Mouse (Mus musculus): ENCODE results near the gene Egfl7. TPM values are rescaled to one million over a fixed set of nuclear protein-coding genes. Genes with fewer than 3 reads are reported as not detected.

Egfl7 gene
- polyA plus RNA-seq, 1 experiment = 27.4 TPM

- no peaks in the 10 kb centered on the region for H3K27me3 ChIP-seq (ENCODE audit: control insufficient read depth, insufficient read depth, low read length)
- TF ChIP-seq CTCF (IDR thresholded peaks at IDR 0.05; ENCODE audit: control insufficient read depth, insufficient read depth, insufficient replicate concordance, low read depth, low read length) (no peak), POLR2A (IDR thresholded peaks at IDR 0.05; ENCODE audit: control insufficient read depth, low read depth, low read length) (no peak)
- H3K27ac ChIP-seq (ENCODE audit: control insufficient read depth, insufficient read depth, low read depth, low read length) = no peak overlapping the region
- no peak overlapping the region for H3K4me3 ChIP-seq (ENCODE audit: control insufficient read depth, low read depth, low read length)
- no peaks in the 10 kb centered on the region for H3K36me3 ChIP-seq (ENCODE audit: control insufficient read depth, insufficient read depth, low read length)
- H3K4me1 ChIP-seq (ENCODE audit: control insufficient read depth, insufficient read depth, low read length) = no peaks in the 10 kb centered on the region
Measured at GRCm38 (mm10) chr2:26617331-26617730, 37.5 kb downstream of the Egfl7 start.

- Histone ChIP-seq H3K4me1 (ENCODE audit: control insufficient read depth, insufficient read depth, low read length) (no peaks in the 10 kb centered on the region), H3K36me3 (ENCODE audit: control insufficient read depth, insufficient read depth, low read length) (no peaks in the 10 kb centered on the region), H3K27me3 (ENCODE audit: control insufficient read depth, insufficient read depth, low read length) (no peaks in the 10 kb centered on the region), H3K4me3 (ENCODE audit: control insufficient read depth, low read depth, low read length) (no peak overlapping the region), H3K27ac (ENCODE audit: control insufficient read depth, insufficient read depth, low read depth, low read length) (no peak overlapping the region)
- TF ChIP-seq CTCF (IDR thresholded peaks at IDR 0.05; ENCODE audit: control insufficient read depth, insufficient read depth, insufficient replicate concordance, low read depth, low read length) (no peak), POLR2A (IDR thresholded peaks at IDR 0.05; ENCODE audit: control insufficient read depth, low read depth, low read length) (no peak)
Measured at GRCm38 (mm10) chr2:26617928-26618327, 38.1 kb downstream of the Egfl7 start.

- no peak for TF ChIP-seq CTCF (IDR thresholded peaks at IDR 0.05; ENCODE audit: control insufficient read depth, insufficient read depth, insufficient replicate concordance, low read depth, low read length)
- no peak for TF ChIP-seq POLR2A (IDR thresholded peaks at IDR 0.05; ENCODE audit: control insufficient read depth, low read depth, low read length)
- H3K36me3 ChIP-seq (ENCODE audit: control insufficient read depth, insufficient read depth, low read length) = no peaks in the 10 kb centered on the region
- no peaks in the 10 kb centered on the region for H3K27me3 ChIP-seq (ENCODE audit: control insufficient read depth, insufficient read depth, low read length)
- H3K4me1 ChIP-seq (ENCODE audit: control insufficient read depth, insufficient read depth, low read length) = no peaks in the 10 kb centered on the region
- no peak overlapping the region for H3K4me3 ChIP-seq (ENCODE audit: control insufficient read depth, low read depth, low read length)
- H3K27ac ChIP-seq (ENCODE audit: control insufficient read depth, insufficient read depth, low read depth, low read length) = no peak overlapping the region
Measured at GRCm38 (mm10) chr2:26621246-26621645, 41.4 kb downstream of the Egfl7 start.

- H3K36me3 ChIP-seq (ENCODE audit: control insufficient read depth, insufficient read depth, low read length) = no peaks in the 10 kb centered on the region
- no peak overlapping the region for H3K4me3 ChIP-seq (ENCODE audit: control insufficient read depth, low read depth, low read length)
- no peaks in the 10 kb centered on the region for H3K27me3 ChIP-seq (ENCODE audit: control insufficient read depth, insufficient read depth, low read length)
- no peaks in the 10 kb centered on the region; the same call in 1 of the 2 replicates for H3K4me1 ChIP-seq (ENCODE audit: control insufficient read depth, insufficient read depth, low read length)
- H3K27ac ChIP-seq (ENCODE audit: control insufficient read depth, insufficient read depth, low read depth, low read length) = no peak overlapping the region
- TF ChIP-seq POLR2A (IDR thresholded peaks at IDR 0.05; ENCODE audit: control insufficient read depth, low read depth, low read length) (no peak), CTCF (IDR thresholded peaks at IDR 0.05; ENCODE audit: control insufficient read depth, insufficient read depth, insufficient replicate concordance, low read depth, low read length) (no peak)
Measured at GRCm38 (mm10) chr2:26622984-26623383, 43.2 kb downstream of the Egfl7 start.

- Histone ChIP-seq H3K36me3 (ENCODE audit: control insufficient read depth, insufficient read depth, low read length) (no peaks in the 10 kb centered on the region), H3K4me1 (ENCODE audit: control insufficient read depth, insufficient read depth, low read length) (peaks cover 19% of the 10 kb centered on the region), H3K27me3 (ENCODE audit: control insufficient read depth, insufficient read depth, low read length) (no peaks in the 10 kb centered on the region), H3K27ac (ENCODE audit: control insufficient read depth, insufficient read depth, low read depth, low read length) (no peak overlapping the region), H3K4me3 (ENCODE audit: control insufficient read depth, low read depth, low read length) (no peak overlapping the region)
- TF ChIP-seq POLR2A (IDR thresholded peaks at IDR 0.05; ENCODE audit: control insufficient read depth, low read depth, low read length) (no peak), CTCF (IDR thresholded peaks at IDR 0.05; ENCODE audit: control insufficient read depth, insufficient read depth, insufficient replicate concordance, low read depth, low read length) (no peak)
Measured at GRCm38 (mm10) chr2:26625419-26625818, 45.6 kb downstream of the Egfl7 start.

GRCm38 (mm10) chr2:26626081-26626480 lies 46.3 kb downstream of the Egfl7 start:
- H3K36me3 ChIP-seq (ENCODE audit: control insufficient read depth, insufficient read depth, low read length) = no peaks in the 10 kb centered on the region
- TF ChIP-seq CTCF (IDR thresholded peaks at IDR 0.05; ENCODE audit: control insufficient read depth, insufficient read depth, insufficient replicate concordance, low read depth, low read length) (no peak), POLR2A (IDR thresholded peaks at IDR 0.05; ENCODE audit: control insufficient read depth, low read depth, low read length) (no peak)
- H3K27me3 ChIP-seq (ENCODE audit: control insufficient read depth, insufficient read depth, low read length) = no peaks in the 10 kb centered on the region

GRCm38 (mm10) chr2:26627921-26628739 lies 48.3 kb downstream of the Egfl7 start, which contains the start of gene Fam69b:
Fam69b (plus strand) TSS chr2:26628457.
- TF ChIP-seq CTCF (IDR thresholded peaks at IDR 0.05; ENCODE audit: control insufficient read depth, insufficient read depth, insufficient replicate concordance, low read depth, low read length) (no peak), POLR2A (IDR thresholded peaks at IDR 0.05; ENCODE audit: control insufficient read depth, low read depth, low read length) (0 out of 2 replicates have a peak, but pooled peaks have one; percentile 34)
- no peaks in the 10 kb centered on the region for H3K36me3 ChIP-seq (ENCODE audit: control insufficient read depth, insufficient read depth, low read length)
- H3K4me1 ChIP-seq (ENCODE audit: control insufficient read depth, insufficient read depth, low read length) = peaks cover 19% of the 10 kb centered on the region
- H3K27ac ChIP-seq (ENCODE audit: control insufficient read depth, insufficient read depth, low read depth, low read length) = peak within 1 kb of the TSS; percentile 63
- peak within 1 kb of the TSS; percentile 77 for H3K4me3 ChIP-seq (ENCODE audit: control insufficient read depth, low read depth, low read length)
- no peaks in the 10 kb centered on the region for H3K27me3 ChIP-seq (ENCODE audit: control insufficient read depth, insufficient read depth, low read length)

More at GRCm38 (mm10) chr2:26626081-26626480, 46.3 kb downstream of the Egfl7 start:
- H3K4me3 ChIP-seq (ENCODE audit: control insufficient read depth, low read depth, low read length) = no peak overlapping the region
- peaks cover 19% of the 10 kb centered on the region for H3K4me1 ChIP-seq (ENCODE audit: control insufficient read depth, insufficient read depth, low read length)
- H3K27ac ChIP-seq (ENCODE audit: control insufficient read depth, insufficient read depth, low read depth, low read length) = no peak overlapping the region
